Mouse (Mus musculus): ENCODE measurements around the gene Abca1. TPM values are rescaled to one million over a fixed set of nuclear protein-coding genes. Genes with fewer than 3 reads are reported as not detected.
A peak's percentile ranks its signal among the peaks of the same experiment; 100 is the strongest.

The Abca1 gene
- total and polyA plus RNA-seq, 2 experiments from 2014 or later, result 3.7 to 18.1 TPM

- peak; percentile 97 for ATAC-seq (ENCODE audit: insufficient read depth, low read depth)
- Histone ChIP-seq H3K4me3 (ENCODE audit: low read depth, low read length) (peak within 1 kb of the TSS; percentile 92), H3K27ac (ENCODE audit: low read depth) (peak within 1 kb of the TSS; percentile 88), H3K36me3 (replicated peaks; ENCODE audit: control insufficient read depth, insufficient read depth, low read length) (peaks cover 14% of the 10 kb centered on the region), H3K4me2 (ENCODE audit: low read depth, low read length) (peak within 1 kb of the TSS; percentile 70), H3K27me3 (ENCODE audit: control insufficient read depth, insufficient read depth, low read length) (no peaks in the 10 kb centered on the region), H3K4me1 (ENCODE audit: control insufficient read depth, insufficient read depth) (peaks cover 7% of the 10 kb centered on the region; the same call in 1 of the 2 replicates), H3K9ac (replicated peaks; ENCODE audit: low read depth, low read length) (peak within 1 kb of the TSS; percentile 81), H3K9me3 (replicated peaks; ENCODE audit: control insufficient read depth, low read length) (peaks cover 2% of the 10 kb centered on the region)
- peak; percentile 95 for DNase-seq (ENCODE audit: low spot score)
- TF ChIP-seq EP300 (IDR thresholded peaks at IDR 0.05; ENCODE audit: low read depth) (0 out of 2 replicates have a peak, but pooled peaks have one; percentile 44), CTCF (IDR thresholded peaks at IDR 0.05; ENCODE audit: low read depth) (no peak)
- WGBS, result under 1% methylated on average over 63 of the region's 63 CpGs
Measured at GRCm38 (mm10) chr4:53011732-53012361, 147.8 kb downstream of the Abca1 start, which contains the start of gene Nipsnap3b. Nipsnap3b (plus strand) TSS chr4:53011880.

- peaks cover 7% of the 10 kb centered on the region; the same call in 1 of the 2 replicates for H3K4me1 ChIP-seq (ENCODE audit: control insufficient read depth, insufficient read depth)
- H3K27ac ChIP-seq (ENCODE audit: low read depth), result no peak overlapping the region
- no peaks in the 10 kb centered on the region for H3K27me3 ChIP-seq (ENCODE audit: control insufficient read depth, insufficient read depth, low read length)
- H3K4me3 ChIP-seq (ENCODE audit: low read depth, low read length), result no peak overlapping the region
- H3K4me2 ChIP-seq (ENCODE audit: low read depth, low read length), result no peak overlapping the region
- TF ChIP-seq CTCF (IDR thresholded peaks at IDR 0.05; ENCODE audit: low read depth) (no peak), EP300 (IDR thresholded peaks at IDR 0.05; ENCODE audit: low read depth) (no peak)
- H3K9ac ChIP-seq (replicated peaks; ENCODE audit: low read depth, low read length), result no peak overlapping the region
- DNase-seq (ENCODE audit: low spot score), result no peak
- no peaks in the 10 kb centered on the region for H3K9me3 ChIP-seq (replicated peaks; ENCODE audit: control insufficient read depth, low read length)
- H3K36me3 ChIP-seq (replicated peaks; ENCODE audit: control insufficient read depth, insufficient read depth, low read length), result no peaks in the 10 kb centered on the region
- WGBS, result 87% methylated on average over 4 of the region's 4 CpGs
- no peak for ATAC-seq (ENCODE audit: insufficient read depth, low read depth)
Measured at GRCm38 (mm10) chr4:53009871-53010270, 149.8 kb downstream of the Abca1 start.

GRCm38 (mm10) chr4:53009183-53009582 lies 150.5 kb downstream of the Abca1 start:
- H3K27me3 ChIP-seq (ENCODE audit: control insufficient read depth, insufficient read depth, low read length), result no peaks in the 10 kb centered on the region
- WGBS, result 57% methylated on average over 4 of the region's 4 CpGs
- ATAC-seq (ENCODE audit: insufficient read depth, low read depth) (no peak), DNase-seq (ENCODE audit: low spot score) (no peak)
- H3K9ac ChIP-seq (replicated peaks; ENCODE audit: low read depth, low read length), result no peak overlapping the region
- H3K36me3 ChIP-seq (replicated peaks; ENCODE audit: control insufficient read depth, insufficient read depth, low read length), result no peaks in the 10 kb centered on the region
- no peak overlapping the region for H3K4me2 ChIP-seq (ENCODE audit: low read depth, low read length)
- TF ChIP-seq EP300 (IDR thresholded peaks at IDR 0.05; ENCODE audit: low read depth) (no peak), CTCF (IDR thresholded peaks at IDR 0.05; ENCODE audit: low read depth) (peak; percentile 10; the same call in 1 of the 2 replicates)
- H3K9me3 ChIP-seq (replicated peaks; ENCODE audit: control insufficient read depth, low read length), result no peaks in the 10 kb centered on the region
- H3K4me3 ChIP-seq (ENCODE audit: low read depth, low read length), result no peak overlapping the region
- H3K4me1 ChIP-seq (ENCODE audit: control insufficient read depth, insufficient read depth), result peaks cover 7% of the 10 kb centered on the region; the same call in 1 of the 2 replicates
- no peak overlapping the region for H3K27ac ChIP-seq (ENCODE audit: low read depth)

- Histone ChIP-seq H3K4me1 (ENCODE audit: control insufficient read depth, insufficient read depth) (no peaks in the 10 kb centered on the region), H3K4me2 (ENCODE audit: low read depth, low read length) (no peak overlapping the region)
- no peak for TF ChIP-seq CTCF (IDR thresholded peaks at IDR 0.05; ENCODE audit: low read depth)
- TF ChIP-seq EP300 (IDR thresholded peaks at IDR 0.05; ENCODE audit: low read depth), result no peak
Measured at GRCm38 (mm10) chr4:53000154-53000553, 159.5 kb downstream of the Abca1 start.

GRCm38 (mm10) chr4:52999449-52999848 lies 160.2 kb downstream of the Abca1 start:
- TF ChIP-seq EP300 (IDR thresholded peaks at IDR 0.05; ENCODE audit: low read depth), result no peak
- H3K27me3 ChIP-seq (ENCODE audit: control insufficient read depth, insufficient read depth, low read length), result no peaks in the 10 kb centered on the region
- no peaks in the 10 kb centered on the region for H3K9me3 ChIP-seq (replicated peaks; ENCODE audit: control insufficient read depth, low read length)
- DNase-seq (ENCODE audit: low spot score) (no peak), ATAC-seq (ENCODE audit: insufficient read depth, low read depth) (no peak)
- H3K4me1 ChIP-seq (ENCODE audit: control insufficient read depth, insufficient read depth), result no peaks in the 10 kb centered on the region
- no peak overlapping the region for H3K27ac ChIP-seq (ENCODE audit: low read depth)
- H3K4me3 ChIP-seq (ENCODE audit: low read depth, low read length), result no peak overlapping the region
- H3K4me2 ChIP-seq (ENCODE audit: low read depth, low read length), result no peak overlapping the region
- H3K36me3 ChIP-seq (replicated peaks; ENCODE audit: control insufficient read depth, insufficient read depth, low read length), result no peaks in the 10 kb centered on the region
- 86% methylated on average over 6 of the region's 6 CpGs for WGBS
- no peak overlapping the region for H3K9ac ChIP-seq (replicated peaks; ENCODE audit: low read depth, low read length)

More at GRCm38 (mm10) chr4:53000154-53000553, 159.5 kb downstream of the Abca1 start:
- DNase-seq (ENCODE audit: low spot score), result no peak
- WGBS, result 37% methylated on average over 8 of the region's 8 CpGs
- Histone ChIP-seq H3K27me3 (ENCODE audit: control insufficient read depth, insufficient read depth, low read length) (no peaks in the 10 kb centered on the region), H3K27ac (ENCODE audit: low read depth) (no peak overlapping the region), H3K9ac (replicated peaks; ENCODE audit: low read depth, low read length) (no peak overlapping the region), H3K4me3 (ENCODE audit: low read depth, low read length) (no peak overlapping the region), H3K9me3 (replicated peaks; ENCODE audit: control insufficient read depth, low read length) (no peaks in the 10 kb centered on the region), H3K36me3 (replicated peaks; ENCODE audit: control insufficient read depth, insufficient read depth, low read length) (no peaks in the 10 kb centered on the region)
- no peak for ATAC-seq (ENCODE audit: insufficient read depth, low read depth)

Data from heart, postnatal 0 days (tissue).